ENCODE assay signal across 8 mouse cellular contexts in the genomic region with DNA sequence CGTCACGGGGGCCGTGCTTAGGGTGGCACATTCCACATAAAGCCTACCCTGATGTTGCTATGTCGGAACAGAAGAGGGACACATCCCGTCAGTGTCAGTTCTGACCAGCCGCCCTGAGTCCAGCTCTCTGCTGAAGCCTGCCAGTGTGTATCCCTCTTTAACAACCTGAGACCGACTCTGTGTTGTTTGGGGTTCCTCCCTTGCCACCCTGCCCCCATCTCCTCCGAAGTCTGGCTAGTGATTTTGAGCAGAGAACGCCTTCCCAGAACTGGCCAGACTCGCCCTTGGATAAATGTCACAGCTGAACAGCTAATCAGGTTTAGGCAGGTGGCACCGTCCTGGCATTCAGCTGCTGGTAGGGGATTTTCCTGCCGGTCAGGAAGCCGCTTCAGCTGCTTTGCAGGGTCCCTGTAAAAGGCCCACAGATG. TPM values are rescaled to one million over a fixed set of nuclear protein-coding genes. Genes with fewer than 3 reads are reported as not detected.
DNase-seq lines count a peak whose midpoint lies in the region; ATAC-seq and TF ChIP-seq lines count a peak whose summit lies in the region.

No protein-coding gene starts in this region.

- TF ChIP-seq POLR2A in testis, adult 2 months (IDR thresholded peaks at IDR 0.05; ENCODE audit: control insufficient read depth, low read depth, low read length) = no peak

- DNase-seq in testis, postnatal 10 days (ENCODE audit: low spot score) = no peak
- no peak for DNase-seq in embryonic facial prominence, embryonic 14.5 days (ENCODE audit: low spot score)
- no peak for DNase-seq in hindbrain, embryonic 10.5 days (ENCODE audit: low spot score)
- DNase-seq in adipocyte (ENCODE audit: low spot score) = no peak
- no peak for DNase-seq in spleen, postnatal 14 days (ENCODE audit: low spot score in 2 of 2)

- no peak for ATAC-seq in embryonic facial prominence, embryonic 14.5 days (ENCODE audit: low read depth)
- ATAC-seq in liver, embryonic 12.5 days = peak; percentile 22
- no peak for ATAC-seq in stomach, embryonic 14.5 days (ENCODE audit: insufficient number of reproducible peaks, insufficient read depth, low FRiP score, low read depth)

- H3K9ac ChIP-seq in embryonic facial prominence, embryonic 14.5 days (ENCODE audit: low read depth, low read length) = peak overlapping the region; percentile 71
- peak overlapping the region; percentile 83 for H3K9ac ChIP-seq in liver, embryonic 12.5 days
- peak overlapping the region; percentile 62; the same call in 1 of the 2 replicates for H3K9ac ChIP-seq in stomach, embryonic 14.5 days (replicated peaks; ENCODE audit: low read depth, low read length)

- WGBS in embryonic facial prominence, embryonic 14.5 days = 13% methylated on average over 13 of the region's 13 CpGs
- WGBS in hindbrain, embryonic 10.5 days = 10% methylated on average over 13 of the region's 13 CpGs
- 9% methylated on average over 13 of the region's 13 CpGs for WGBS in liver, embryonic 12.5 days (ENCODE audit: insufficient replicate concordance)
- WGBS in stomach, embryonic 14.5 days = 14% methylated on average over 13 of the region's 13 CpGs

- no peaks in the 10 kb centered on the region for H3K27me3 ChIP-seq in testis, adult 2 months (ENCODE audit: control insufficient read depth, insufficient read depth, low read length)
- H3K27me3 ChIP-seq in embryonic facial prominence, embryonic 14.5 days (replicated peaks; ENCODE audit: control insufficient read depth, insufficient read depth, low read length) = no peaks in the 10 kb centered on the region
- peaks cover 31% of the 10 kb centered on the region for H3K27me3 ChIP-seq in hindbrain, embryonic 10.5 days (ENCODE audit: insufficient read depth, poor library complexity, severe bottlenecking)
- H3K27me3 ChIP-seq in liver, embryonic 12.5 days (replicated peaks) = peaks cover 17% of the 10 kb centered on the region
- H3K27me3 ChIP-seq in stomach, embryonic 14.5 days (ENCODE audit: control insufficient read depth, insufficient read depth, low read length) = no peaks in the 10 kb centered on the region

- TF ChIP-seq CTCF in testis, adult 2 months (IDR thresholded peaks at IDR 0.05; ENCODE audit: control insufficient read depth, insufficient read depth, insufficient replicate concordance, low read depth, low read length) = no peak

- no peak overlapping the region; the same call in 1 of the 2 replicates for H3K27ac ChIP-seq in testis, adult 2 months (ENCODE audit: control insufficient read depth, insufficient read depth, low read depth, low read length)
- H3K27ac ChIP-seq in embryonic facial prominence, embryonic 14.5 days (replicated peaks; ENCODE audit: low read depth, low read length) = peak overlapping the region; percentile 90
- 0 out of 2 replicates have a peak overlapping the region, but pooled peaks have one; percentile 84 for H3K27ac ChIP-seq in hindbrain, embryonic 10.5 days
- H3K27ac ChIP-seq in liver, embryonic 12.5 days = peak overlapping the region; percentile 87
- peak overlapping the region; percentile 48; the same call in 1 of the 2 replicates for H3K27ac ChIP-seq in stomach, embryonic 14.5 days (ENCODE audit: low read length)

- H3K4me1 ChIP-seq in testis, adult 2 months (ENCODE audit: control insufficient read depth, insufficient read depth, low read length) = peaks cover 21% of the 10 kb centered on the region
- H3K4me1 ChIP-seq in embryonic facial prominence, embryonic 14.5 days (ENCODE audit: control insufficient read depth, insufficient read depth, low read length) = peaks cover 23% of the 10 kb centered on the region
- peaks cover 54% of the 10 kb centered on the region for H3K4me1 ChIP-seq in hindbrain, embryonic 10.5 days (replicated peaks)
- peaks cover 68% of the 10 kb centered on the region for H3K4me1 ChIP-seq in liver, embryonic 12.5 days
- peaks cover 34% of the 10 kb centered on the region for H3K4me1 ChIP-seq in stomach, embryonic 14.5 days (ENCODE audit: control insufficient read depth, insufficient read depth, low read length)

- H3K4me3 ChIP-seq in testis, adult 2 months (ENCODE audit: control insufficient read depth, low read depth, low read length) = peak overlapping the region; percentile 84
- H3K4me3 ChIP-seq in embryonic facial prominence, embryonic 14.5 days (ENCODE audit: low read depth, low read length) = peak overlapping the region; percentile 71
- H3K4me3 ChIP-seq in hindbrain, embryonic 10.5 days = peak overlapping the region; percentile 72
- peak overlapping the region; percentile 91 for H3K4me3 ChIP-seq in liver, embryonic 12.5 days
- H3K4me3 ChIP-seq in stomach, embryonic 14.5 days (ENCODE audit: low read depth, low read length) = peak overlapping the region; percentile 68

- H3K9me3 ChIP-seq in embryonic facial prominence, embryonic 14.5 days (ENCODE audit: control insufficient read depth, low read length) = no peaks in the 10 kb centered on the region
- no peaks in the 10 kb centered on the region for H3K9me3 ChIP-seq in hindbrain, embryonic 10.5 days
- H3K9me3 ChIP-seq in liver, embryonic 12.5 days (replicated peaks) = no peaks in the 10 kb centered on the region
- no peaks in the 10 kb centered on the region for H3K9me3 ChIP-seq in stomach, embryonic 14.5 days (ENCODE audit: control insufficient read depth, low read depth, low read length)

- H3K36me3 ChIP-seq in testis, adult 2 months (ENCODE audit: control insufficient read depth, insufficient read depth, low read length) = no peaks in the 10 kb centered on the region
- H3K36me3 ChIP-seq in embryonic facial prominence, embryonic 14.5 days (ENCODE audit: control insufficient read depth, insufficient read depth, low read length) = peaks cover 25% of the 10 kb centered on the region
- peaks cover 36% of the 10 kb centered on the region for H3K36me3 ChIP-seq in hindbrain, embryonic 10.5 days
- peaks cover 44% of the 10 kb centered on the region for H3K36me3 ChIP-seq in liver, embryonic 12.5 days
- peaks cover 18% of the 10 kb centered on the region; the same call in 1 of the 2 replicates for H3K36me3 ChIP-seq in stomach, embryonic 14.5 days (ENCODE audit: control insufficient read depth, insufficient read depth, low read length)

- peak overlapping the region; percentile 99 for H3K4me2 ChIP-seq in embryonic facial prominence, embryonic 14.5 days (ENCODE audit: low read depth, low read length)
- peak overlapping the region; percentile 100 for H3K4me2 ChIP-seq in liver, embryonic 12.5 days
- peak overlapping the region; percentile 100 for H3K4me2 ChIP-seq in stomach, embryonic 14.5 days (replicated peaks; ENCODE audit: low read depth, low read length)

RNA-seq across cellular contexts. Expression of a gene that starts 2.1 kb away (rescaled TPM):
- 17.1 TPM in 2 replicates for polyA plus RNA-seq in testis, adult 2 months (2012; rRNA removed)
- 10.9 and 11.2 TPM in 2 replicates for polyA plus RNA-seq in embryonic facial prominence, embryonic 14.5 days (2014; fragmentation: Nextera tagmentation; extraction: Ambion mirVana)
- 7.7 and 8.7 TPM in 2 replicates for polyA plus RNA-seq in hindbrain, embryonic 10.5 days (2016; fragmentation: Nextera tagmentation; extraction: Ambion mirVana)
- 10.9 and 12.0 TPM in 2 replicates for polyA plus RNA-seq in liver, embryonic 12.5 days (2016; fragmentation: Nextera tagmentation; extraction: Ambion mirVana)
- 5.8 and 7.3 TPM in 2 replicates for polyA plus RNA-seq in stomach, embryonic 14.5 days (2014; fragmentation: Nextera tagmentation; extraction: Ambion mirVana)

RNA-seq across cellular contexts. Expression of a gene that starts 14.7 kb away (rescaled TPM):
- 41.8 and 43.6 TPM in 2 replicates for polyA plus RNA-seq in testis, adult 2 months (2012; rRNA removed)
- polyA plus RNA-seq in embryonic facial prominence, embryonic 14.5 days (2014; fragmentation: Nextera tagmentation; extraction: Ambion mirVana) = 30.1 and 32.6 TPM in 2 replicates
- polyA plus RNA-seq in hindbrain, embryonic 10.5 days (2016; fragmentation: Nextera tagmentation; extraction: Ambion mirVana) = 30.7 TPM in 2 replicates
- 10.4 and 11.2 TPM in 2 replicates for polyA plus RNA-seq in liver, embryonic 12.5 days (2016; fragmentation: Nextera tagmentation; extraction: Ambion mirVana)
- polyA plus RNA-seq in stomach, embryonic 14.5 days (2014; fragmentation: Nextera tagmentation; extraction: Ambion mirVana) = 22.7 and 22.8 TPM in 2 replicates

RNA-seq across cellular contexts. Expression of a gene that starts 16.8 kb away (rescaled TPM):
- 18.2 and 22.4 TPM in 2 replicates for polyA plus RNA-seq in testis, adult 2 months (2012; rRNA removed)
- polyA plus RNA-seq in embryonic facial prominence, embryonic 14.5 days (2014; fragmentation: Nextera tagmentation; extraction: Ambion mirVana) = 19.0 and 19.9 TPM in 2 replicates
- polyA plus RNA-seq in hindbrain, embryonic 10.5 days (2016; fragmentation: Nextera tagmentation; extraction: Ambion mirVana) = 23.3 and 25.9 TPM in 2 replicates
- polyA plus RNA-seq in liver, embryonic 12.5 days (2016; fragmentation: Nextera tagmentation; extraction: Ambion mirVana) = 11.4 and 12.2 TPM in 2 replicates
- polyA plus RNA-seq in stomach, embryonic 14.5 days (2014; fragmentation: Nextera tagmentation; extraction: Ambion mirVana) = 18.0 and 21.8 TPM in 2 replicates

RNA-seq across cellular contexts. Expression of a gene that starts 21.9 kb away (rescaled TPM):
- polyA plus RNA-seq in testis, adult 2 months (2012; rRNA removed) = 4.2 and 5.5 TPM in 2 replicates
- polyA plus RNA-seq in embryonic facial prominence, embryonic 14.5 days (2014; fragmentation: Nextera tagmentation; extraction: Ambion mirVana) = 31.7 and 32.7 TPM in 2 replicates
- 34.5 and 36.2 TPM in 2 replicates for polyA plus RNA-seq in hindbrain, embryonic 10.5 days (2016; fragmentation: Nextera tagmentation; extraction: Ambion mirVana)
- polyA plus RNA-seq in liver, embryonic 12.5 days (2016; fragmentation: Nextera tagmentation; extraction: Ambion mirVana) = 10.0 and 10.3 TPM in 2 replicates
- 35.6 and 38.2 TPM in 2 replicates for polyA plus RNA-seq in stomach, embryonic 14.5 days (2014; fragmentation: Nextera tagmentation; extraction: Ambion mirVana)

RNA-seq across cellular contexts. Expression of a gene that starts 27.6 kb away (rescaled TPM):
- polyA plus RNA-seq in testis, adult 2 months (2012; rRNA removed) = 30.2 and 37.6 TPM in 2 replicates
- 1.2 and 1.5 TPM in 2 replicates for polyA plus RNA-seq in embryonic facial prominence, embryonic 14.5 days (2014; fragmentation: Nextera tagmentation; extraction: Ambion mirVana)
- 0.65 and 0.67 TPM in 2 replicates for polyA plus RNA-seq in hindbrain, embryonic 10.5 days (2016; fragmentation: Nextera tagmentation; extraction: Ambion mirVana)
- 0.12 and 0.19 TPM in 2 replicates for polyA plus RNA-seq in liver, embryonic 12.5 days (2016; fragmentation: Nextera tagmentation; extraction: Ambion mirVana)
- polyA plus RNA-seq in stomach, embryonic 14.5 days (2014; fragmentation: Nextera tagmentation; extraction: Ambion mirVana) = 0.30 and 0.34 TPM in 2 replicates
